Mouse (Mus musculus): ENCODE measurements around the gene Tmem140.

DNA sequence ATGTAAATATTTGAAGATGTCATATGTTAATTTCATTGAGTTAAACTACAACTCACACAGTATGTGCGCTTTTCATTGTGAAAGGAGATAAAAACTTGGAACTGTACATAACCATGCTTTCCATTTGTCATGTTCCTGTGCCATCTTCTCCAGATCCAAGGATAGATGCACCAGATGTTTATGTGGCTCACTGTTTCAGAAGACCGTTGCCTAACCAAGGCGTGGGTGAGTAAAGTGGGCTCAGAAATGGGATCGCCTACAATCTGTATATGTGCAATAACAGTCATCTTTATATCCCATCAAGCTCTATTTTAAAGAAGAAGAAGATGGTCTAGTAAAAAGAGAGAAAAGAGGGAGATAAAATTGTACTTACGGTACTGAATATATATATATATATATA is 30.6 kb upstream of the Tmem140 start:
- TF ChIP-seq CTCF (IDR thresholded peaks at IDR 0.05; ENCODE audit: low read depth) (no peak), EP300 (IDR thresholded peaks at IDR 0.05; ENCODE audit: low read depth) (no peak)
